In the genomic region with DNA sequence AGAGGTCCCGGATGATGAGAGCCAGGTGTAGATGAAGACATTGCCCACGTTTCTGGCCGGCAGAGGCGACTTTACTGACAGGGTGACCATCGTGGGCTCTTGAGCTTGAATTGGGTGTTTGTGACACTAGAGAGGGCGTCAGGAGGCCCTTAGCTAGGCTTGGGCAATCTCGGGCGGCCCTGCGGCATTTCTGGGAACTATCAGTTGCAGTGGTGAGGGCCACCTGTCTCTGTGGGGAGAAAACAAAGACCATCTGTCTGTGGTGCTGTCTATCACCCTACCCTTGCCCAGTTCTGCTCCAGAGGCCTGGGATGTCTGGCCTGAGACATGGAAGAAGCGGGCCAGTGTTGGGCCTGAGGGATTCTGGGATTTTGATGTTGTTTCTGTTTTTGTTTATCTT, we compare ENCODE assay signal across 9 mouse cellular contexts.
DNase-seq lines count a peak whose midpoint lies in the region; ATAC-seq lines count a peak whose summit lies in the region.
"Had no signal": no experiment of that assay in that cellular context is flagged by ENCODE, and none has a peak within 500 bp of the region (broad histone marks: within the 10 kb centered on the region; RNA-seq: fewer than 3 reads in every experiment).

No protein-coding gene starts in this region.

- peak overlapping the region; percentile 68 for H3K27ac ChIP-seq in kidney, embryonic 15.5 days
- H3K27ac ChIP-seq in forebrain, embryonic 14.5 days (ENCODE audit: low read depth, low read length): no peak overlapping the region
- H3K27ac ChIP-seq in liver, embryonic 13.5 days: peak overlapping the region; percentile 19; the same call in 1 of the 2 replicates
- peak overlapping the region; percentile 93 for H3K27ac ChIP-seq in neural tube, embryonic 13.5 days (replicated peaks)

- no peaks in the 10 kb centered on the region for H3K36me3 ChIP-seq in kidney, embryonic 15.5 days
- H3K36me3 ChIP-seq in forebrain, embryonic 14.5 days (ENCODE audit: control insufficient read depth, insufficient read depth, low read length): no peaks in the 10 kb centered on the region
- H3K36me3 ChIP-seq in liver, embryonic 13.5 days: no peaks in the 10 kb centered on the region
- H3K36me3 ChIP-seq in neural tube, embryonic 13.5 days: no peaks in the 10 kb centered on the region

- DNase-seq in kidney, postnatal 10 days: no peak
- no peak for DNase-seq in forebrain, embryonic 14.5 days (ENCODE audit: low spot score)
- DNase-seq in liver, embryonic 13.5 days: peak; percentile 15
- DNase-seq in left cerebral cortex, adult 18-20 months (ENCODE audit: low spot score in 2 of 2): no peak
- no peak for DNase-seq in T-cell, adult 2 months (ENCODE audit: low spot score)
- DNase-seq in frontal cortex, postnatal 10 days (ENCODE audit: low spot score in 2 of 2): no peak

- no peak overlapping the region for H3K9ac ChIP-seq in kidney, embryonic 15.5 days
- H3K9ac ChIP-seq in forebrain, embryonic 14.5 days (ENCODE audit: low read length): no peak overlapping the region
- H3K9ac ChIP-seq in liver, embryonic 13.5 days: no peak overlapping the region
- H3K9ac ChIP-seq in neural tube, embryonic 13.5 days: no peak overlapping the region

- 0 out of 2 replicates have a peak overlapping the region, but pooled peaks have one; percentile 42 for H3K4me3 ChIP-seq in kidney, embryonic 15.5 days (replicated peaks)
- no peak overlapping the region for H3K4me3 ChIP-seq in forebrain, embryonic 14.5 days (ENCODE audit: low read depth, low read length)
- H3K4me3 ChIP-seq in liver, embryonic 13.5 days (replicated peaks): no peak overlapping the region
- no peak overlapping the region for H3K4me3 ChIP-seq in neural tube, embryonic 13.5 days
- H3K4me3 ChIP-seq: erythroblast, embryonic 14.5 days had no signal

- peak overlapping the region; percentile 70 for H3K4me2 ChIP-seq in kidney, embryonic 15.5 days
- peak overlapping the region; percentile 79 for H3K4me2 ChIP-seq in forebrain, embryonic 14.5 days (ENCODE audit: low read length)
- peak overlapping the region; percentile 54 for H3K4me2 ChIP-seq in liver, embryonic 13.5 days
- H3K4me2 ChIP-seq in neural tube, embryonic 13.5 days: peak overlapping the region; percentile 60

- H3K9me3 ChIP-seq in kidney, embryonic 15.5 days (replicated peaks): no peaks in the 10 kb centered on the region
- H3K9me3 ChIP-seq in forebrain, embryonic 14.5 days (replicated peaks; ENCODE audit: control insufficient read depth, low read length): no peaks in the 10 kb centered on the region
- no peaks in the 10 kb centered on the region for H3K9me3 ChIP-seq in liver, embryonic 13.5 days (replicated peaks)
- peaks cover 6% of the 10 kb centered on the region; the same call in 1 of the 2 replicates for H3K9me3 ChIP-seq in neural tube, embryonic 13.5 days

- no peaks in the 10 kb centered on the region for H3K27me3 ChIP-seq in kidney, embryonic 15.5 days
- H3K27me3 ChIP-seq in forebrain, embryonic 14.5 days (replicated peaks; ENCODE audit: control insufficient read depth, insufficient read depth, low read length): no peaks in the 10 kb centered on the region
- H3K27me3 ChIP-seq in liver, embryonic 13.5 days: no peaks in the 10 kb centered on the region
- no peaks in the 10 kb centered on the region for H3K27me3 ChIP-seq in neural tube, embryonic 13.5 days

- WGBS in kidney, embryonic 15.5 days: 67% methylated on average over 10 of the region's 10 CpGs
- 81% methylated on average over 10 of the region's 10 CpGs for WGBS in forebrain, embryonic 14.5 days
- 30% methylated on average over 10 of the region's 10 CpGs for WGBS in liver, embryonic 13.5 days (ENCODE audit: insufficient replicate concordance)
- 82% methylated on average over 10 of the region's 10 CpGs for WGBS in neural tube, embryonic 13.5 days

- peaks cover 20% of the 10 kb centered on the region for H3K4me1 ChIP-seq in kidney, embryonic 15.5 days
- H3K4me1 ChIP-seq in forebrain, embryonic 14.5 days (ENCODE audit: control insufficient read depth, insufficient read depth, low read length): peaks cover 14% of the 10 kb centered on the region
- peaks cover 28% of the 10 kb centered on the region for H3K4me1 ChIP-seq in liver, embryonic 13.5 days (replicated peaks)
- peaks cover 25% of the 10 kb centered on the region for H3K4me1 ChIP-seq in neural tube, embryonic 13.5 days (replicated peaks)

- ATAC-seq in kidney, embryonic 15.5 days (replicated peaks; ENCODE audit: low FRiP score): no peak; the same call in 1 of the 2 replicates
- ATAC-seq in forebrain, embryonic 14.5 days: peak; percentile 10; the same call in 1 of the 2 replicates
- peak; percentile 56 for ATAC-seq in liver, embryonic 13.5 days (ENCODE audit: low read depth)
- ATAC-seq in neural tube, embryonic 13.5 days (ENCODE audit: low read depth): peak; percentile 48
